Mouse (Mus musculus) stomach, postnatal 0 days (tissue): Measurements from ENCODE around the gene Ripor2.

Experiments used
- CTCF ChIP-seq: IDR thresholded peaks from 2 replicates; pipeline ENCODE4 v1.5.1; 2016; ENCODE audit warnings: antibody characterized with exemption, low read depth, mild to moderate bottlenecking, moderate library complexity
- EP300 ChIP-seq: optimal IDR thresholded peaks from 2 replicates; pipeline ENCODE3; 2016; ENCODE audit warnings: antibody characterized with exemption

DNA sequence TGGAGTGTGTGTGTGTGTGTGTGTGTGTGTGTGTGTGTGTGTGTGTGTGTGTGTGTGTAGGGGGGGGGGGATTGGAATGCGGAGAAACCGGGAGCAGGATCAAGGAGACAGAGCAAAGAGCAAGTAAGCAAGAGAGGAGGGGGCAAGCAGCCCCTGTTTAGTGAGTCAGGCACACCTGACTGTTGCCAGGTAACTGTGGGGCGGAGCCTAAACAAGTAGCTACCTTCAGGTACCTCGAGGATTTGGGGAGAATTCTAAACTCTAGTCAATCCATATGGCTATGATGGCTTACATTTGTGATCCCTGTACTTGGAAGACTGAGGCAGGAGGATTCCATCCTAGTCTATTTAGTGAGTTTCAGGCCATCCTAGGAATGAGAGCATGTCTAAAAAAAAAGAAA lies 22.1 kb downstream of the Ripor2 start:
- no peak for TF ChIP-seq CTCF
- no peak for TF ChIP-seq EP300
